Mouse (Mus musculus) neural tube, embryonic 13.5 days (tissue): ENCODE data around the gene Zfp160. TPM values are rescaled to one million over a fixed set of nuclear protein-coding genes. Genes with fewer than 3 reads are reported as not detected.
"Not testable (repeated sequence)": the region's sequence is repeated elsewhere in the genome, so short reads cannot be mapped to it uniquely, and the experiment has no call there.

Experiments used
- ATAC-seq: fragments of 200-750 bp; cut with Nextera tagmentation; 2 replicates; pipeline ENCODE4 v1.8.0; 2017; ENCODE audit warnings: low read depth, mild to moderate bottlenecking, moderate TSS enrichment, moderate library complexity
- H3K27ac ChIP-seq: fragments of 300-500 bp; sonication (generic); replicated peaks from 2 replicates; pipeline ENCODE4 v1.5.1; 2015; ENCODE audit warnings: moderate library complexity, mild to moderate bottlenecking, inconsistent platforms
- H3K27me3 ChIP-seq: fragments of 300-500 bp; sonication (generic); 2 replicates; pipeline ENCODE4 v1.6.1; 2015; ENCODE audit warnings: mild to moderate bottlenecking, inconsistent platforms
- H3K36me3 ChIP-seq: fragments of 300-500 bp; sonication (generic); 2 replicates; pipeline ENCODE4 v1.6.1; 2015; ENCODE audit warnings: mild to moderate bottlenecking, inconsistent platforms
- H3K4me1 ChIP-seq: fragments of 300-500 bp; sonication (generic); replicated peaks from 2 replicates; pipeline ENCODE4 v1.6.1; 2015; ENCODE audit warnings: inconsistent platforms
- H3K4me2 ChIP-seq: fragments of 300-500 bp; sonication (generic); 2 replicates; pipeline ENCODE4 v1.6.1; 2015; ENCODE audit warnings: inconsistent platforms, mild to moderate bottlenecking, moderate library complexity
- H3K4me3 ChIP-seq: fragments of 300-500 bp; sonication (generic); 2 replicates; pipeline ENCODE4 v1.5.1; 2015; ENCODE audit warnings: mild to moderate bottlenecking, inconsistent platforms
- H3K9ac ChIP-seq: fragments of 300-500 bp; sonication (generic); 2 replicates; pipeline ENCODE4 v1.6.1; 2015; ENCODE audit warnings: moderate library complexity, mild to moderate bottlenecking, inconsistent platforms
- H3K9me3 ChIP-seq: fragments of 300-500 bp; sonication (generic); 2 replicates; pipeline ENCODE4 v1.6.1; 2016; ENCODE audit warnings: inconsistent platforms
- WGBS: fragments of 180-500 bp; shearing (Covaris S2); methylation state at CpG from one replicate; pipeline ENCODE4 v1.1.7; 2015; 5-methylcytosine and 5-hydroxymethylcytosine counted together
- polyA plus RNA-seq: library from polyadenylated mRNA; unstranded; fragments of >200 nt; fragmentation: Nextera tagmentation; extraction: Ambion mirVana; gene quantifications from 2 replicates; pipeline ENCODE4 v1.2.1, GENCODE M21; 2015

Gene Zfp160
- polyA plus RNA-seq, 1 experiment from 2014 or later, result 16.7 TPM

- 95% methylated on average over 2 of the region's 2 CpGs for WGBS
- Histone ChIP-seq H3K36me3 (no peaks in the 10 kb centered on the region), H3K27me3 (no peaks in the 10 kb centered on the region), H3K27ac (no peak overlapping the region), H3K4me1 (no peaks in the 10 kb centered on the region), H3K9me3 (no peaks in the 10 kb centered on the region), H3K9ac (no peak overlapping the region), H3K4me2 (no peak overlapping the region), H3K4me3 (no peak overlapping the region)
- ATAC-seq, result no peak
Observed at GRCm38 (mm10) chr17:21053267-21053666, 44.6 kb downstream of the Zfp160 start.

- not testable (repeated sequence) for ATAC-seq, H3K27ac ChIP-seq, H3K27me3 ChIP-seq, H3K4me2 ChIP-seq, H3K4me1 ChIP-seq, H3K9me3 ChIP-seq, H3K9ac ChIP-seq, H3K4me3 ChIP-seq, H3K36me3 ChIP-seq
- 87% methylated on average over 1 of the region's 1 CpGs for WGBS
Observed at GRCm38 (mm10) chr17:21055111-21055510, 46.4 kb downstream of the Zfp160 start.

- Histone ChIP-seq H3K4me1 (no peaks in the 10 kb centered on the region), H3K36me3 (no peaks in the 10 kb centered on the region), H3K27me3 (no peaks in the 10 kb centered on the region), H3K27ac (no peak overlapping the region), H3K4me3 (no peak overlapping the region), H3K9me3 (no peaks in the 10 kb centered on the region), H3K4me2 (no peak overlapping the region), H3K9ac (no peak overlapping the region)
- 30% methylated on average over 1 of the region's 1 CpGs for WGBS
- no peak for ATAC-seq
Observed at GRCm38 (mm10) chr17:21065501-21065900, 56.8 kb downstream of the Zfp160 start.

GRCm38 (mm10) chr17:21067036-21067435 is 58.3 kb downstream of the Zfp160 start:
- H3K36me3 ChIP-seq, result no peaks in the 10 kb centered on the region
- no peaks in the 10 kb centered on the region for H3K9me3 ChIP-seq
- no peaks in the 10 kb centered on the region for H3K27me3 ChIP-seq
- no peak overlapping the region for H3K27ac ChIP-seq
- no peak overlapping the region for H3K4me2 ChIP-seq
- ATAC-seq, result no peak
- H3K4me3 ChIP-seq, result no peak overlapping the region
- H3K4me1 ChIP-seq, result no peaks in the 10 kb centered on the region
- H3K9ac ChIP-seq, result no peak overlapping the region

- H3K4me1 ChIP-seq, H3K36me3 ChIP-seq, H3K27me3 ChIP-seq, H3K4me2 ChIP-seq, H3K4me3 ChIP-seq, H3K9me3 ChIP-seq, H3K27ac ChIP-seq, ATAC-seq, H3K9ac ChIP-seq: not testable (repeated sequence)
- no CpG with 5 or more reads among the region's 3 CpGs for WGBS
Observed at GRCm38 (mm10) chr17:21069443-21069842, 60.7 kb downstream of the Zfp160 start.

- ATAC-seq, H3K27ac ChIP-seq, H3K4me2 ChIP-seq, H3K4me1 ChIP-seq, H3K36me3 ChIP-seq, H3K9ac ChIP-seq, H3K9me3 ChIP-seq, H3K27me3 ChIP-seq, H3K4me3 ChIP-seq: not testable (repeated sequence)
- 78% methylated on average over 2 of the region's 2 CpGs for WGBS
Observed at GRCm38 (mm10) chr17:21070971-21071370, 62.3 kb downstream of the Zfp160 start.

Other genes starting within 250 kb of the Zfp160 start
- not detected in 2 replicates for gene Vmn1r228, start 222.7 kb upstream of the Zfp160 start, polyA plus RNA-seq
- not detected in 2 replicates for gene Vmn1r229, start 197.3 kb upstream of the Zfp160 start, polyA plus RNA-seq
- not detected in 2 replicates for gene Vmn1r230, start 168.5 kb upstream of the Zfp160 start, polyA plus RNA-seq
- gene Vmn1r231, start 103.8 kb upstream of the Zfp160 start, polyA plus RNA-seq, result not detected in 2 replicates
- not detected in 2 replicates for gene Vmn1r232, start 89.2 kb upstream of the Zfp160 start, polyA plus RNA-seq
- 664 and 692 TPM in 2 replicates for gene Ppp2r1a, start 63.6 kb upstream of the Zfp160 start, polyA plus RNA-seq
- not detected in 2 replicates for gene Vmn1r233, start 12.4 kb upstream of the Zfp160 start, polyA plus RNA-seq
- not detected in 2 replicates for gene Vmn1r234, start 217.2 kb downstream of the Zfp160 start, polyA plus RNA-seq
- not detected in 2 replicates for gene Vmn1r235, start 247.5 kb downstream of the Zfp160 start, polyA plus RNA-seq